Mouse (Mus musculus): ENCODE measurements at regions not wholly inside any gene's neighbourhood (a gene's known extent, or its start where the extent isn't known, plus 50 kb on each side); places are given as distances from the start of the nearest gene placed in this dataset.
"Not testable (repeated sequence)": the region's sequence is repeated elsewhere in the genome, so short reads cannot be mapped to it uniquely, and the experiment has no call there.

GRCm38 (mm10) chr10:51397016-51397415, 83.4 kb upstream of the Gm49339 start:
- not testable (repeated sequence) for DNase-seq

- peak; percentile 62 for DNase-seq
These were observed 75.3 kb upstream of the Gm49339 start for GRCm38 (mm10) chr10:51405141-51405540.

DNA sequence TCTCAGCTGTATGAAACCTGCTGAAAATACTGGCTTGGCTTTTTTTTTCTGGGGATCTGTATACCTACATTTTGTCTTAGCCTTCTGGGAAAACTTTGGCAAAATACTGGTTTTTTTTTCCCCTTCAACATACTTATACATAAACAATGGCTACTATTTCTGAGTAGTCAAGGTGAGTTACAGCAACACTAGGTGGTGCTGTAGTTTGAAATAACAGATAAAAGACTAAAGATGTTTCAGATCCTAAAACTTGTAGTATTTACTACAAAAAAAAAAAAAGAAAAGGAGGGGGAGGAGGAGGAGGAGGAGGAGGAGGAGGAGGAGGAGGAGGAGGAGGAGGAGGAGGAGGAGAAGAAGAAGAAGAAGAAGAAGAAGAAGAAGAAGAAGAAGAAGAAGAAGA, 67.6 kb upstream of the Gm49339 start:
- DNase-seq = no peak

DNA sequence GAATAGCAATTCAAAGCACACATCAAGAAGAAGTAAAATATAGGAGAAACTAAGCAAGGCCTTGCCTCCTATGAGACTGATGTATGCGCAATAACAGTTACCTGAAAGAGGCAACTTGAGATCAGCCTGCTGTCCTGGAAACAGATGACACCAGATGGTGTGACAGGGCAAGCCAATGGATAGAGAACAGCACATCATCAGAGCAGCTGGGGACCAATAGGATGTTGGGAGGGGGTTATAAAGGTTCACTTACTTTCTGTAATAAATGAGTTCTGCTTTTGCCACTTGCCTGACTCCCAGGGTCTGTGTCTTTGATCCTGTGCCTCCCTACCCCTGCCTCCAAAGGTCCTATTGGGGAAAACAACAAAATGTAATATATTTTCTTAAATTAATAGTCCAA, 65.9 kb upstream of the Gm49339 start:
- no peak for DNase-seq

DNA sequence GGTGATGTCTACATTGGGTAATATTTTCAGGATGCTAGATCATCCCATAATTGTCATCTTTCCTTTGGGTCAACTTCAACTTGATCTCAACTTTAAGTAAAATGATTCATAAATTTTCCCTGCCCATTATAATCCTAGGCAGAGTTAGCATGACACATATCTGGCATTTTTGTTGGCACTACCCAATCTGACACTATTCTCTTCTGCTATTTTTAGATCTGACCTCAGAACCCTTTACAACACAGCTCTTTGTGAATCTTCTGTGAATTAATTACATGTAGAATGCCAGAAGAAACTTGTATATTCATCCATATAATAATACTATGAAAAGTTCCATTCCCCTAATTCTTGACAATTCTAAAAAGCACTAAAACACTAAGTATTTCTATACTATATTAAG, 63.7 kb upstream of the Gm49339 start:
- DNase-seq = no peak

DNA sequence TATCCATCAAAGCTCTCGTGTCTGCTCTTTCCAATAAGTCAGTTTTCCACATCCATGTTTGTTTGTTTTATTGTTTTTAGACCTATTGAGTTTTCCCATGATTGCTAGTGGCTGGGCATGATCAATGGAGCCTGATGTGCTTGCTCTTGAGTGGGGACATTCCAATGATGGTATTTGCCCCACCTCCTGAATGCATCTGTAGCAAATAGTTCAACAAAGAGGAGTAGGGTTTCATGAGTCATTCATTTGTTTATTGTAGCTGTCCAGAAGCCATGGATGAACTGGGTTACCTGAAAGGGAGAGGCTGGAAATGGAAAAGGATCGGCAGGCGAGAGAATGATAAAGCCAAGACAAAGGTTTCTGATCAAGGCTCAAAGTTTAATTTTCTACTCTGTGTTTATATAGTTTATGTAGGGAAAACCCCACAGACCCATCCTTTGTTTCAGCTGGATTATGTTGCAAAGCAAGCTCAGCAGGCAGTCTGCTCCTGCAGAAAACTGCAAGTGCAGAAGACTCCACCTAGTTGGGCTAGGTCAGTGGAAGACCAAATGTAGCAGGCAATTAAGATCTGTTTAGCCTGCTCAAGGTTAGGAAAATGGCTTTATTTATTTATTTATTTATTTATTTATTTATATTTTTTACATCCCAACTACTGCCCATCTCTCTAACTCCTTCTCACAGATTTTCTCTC, 63.0 kb upstream of the Gm49339 start:
- no peak for DNase-seq

- no peak for DNase-seq
These were observed 61.9 kb upstream of the Gm49339 start for GRCm38 (mm10) chr10:51418550-51418949.

GRCm38 (mm10) chr10:51422501-51422900, 57.9 kb upstream of the Gm49339 start:
- DNase-seq = no peak
